Comparison of ENCODE assay signal across 15 mouse cellular contexts in the genomic region with DNA sequence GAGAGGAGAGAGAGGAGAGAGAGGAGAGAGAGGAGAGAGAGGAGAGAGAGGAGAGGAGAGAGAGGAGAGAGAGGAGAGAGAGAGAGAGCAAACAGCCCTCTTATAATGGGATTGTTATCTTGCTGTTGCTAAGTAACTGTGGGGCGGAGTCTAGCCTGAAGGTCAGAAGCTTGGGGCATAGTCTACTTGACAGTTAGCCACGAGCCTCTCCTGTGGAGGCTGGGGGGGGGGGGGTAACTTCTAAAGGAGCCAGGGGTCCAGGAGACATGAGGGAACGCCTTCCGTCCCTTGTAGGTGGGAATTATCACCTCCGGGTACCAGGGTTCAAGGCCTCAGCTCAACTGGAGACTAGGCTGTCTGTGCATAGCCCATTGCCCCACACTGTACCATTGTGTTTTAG. TPM values are rescaled to one million over a fixed set of nuclear protein-coding genes. Genes with fewer than 3 reads are reported as not detected.
A peak's percentile ranks its signal among the peaks of the same experiment; 100 is the strongest.
DNase-seq lines count a peak whose midpoint lies in the region; ATAC-seq and TF ChIP-seq lines count a peak whose summit lies in the region.
"Had no signal": no experiment of that assay in that cellular context is flagged by ENCODE, and none has a peak within 500 bp of the region (broad histone marks: within the 10 kb centered on the region; RNA-seq: fewer than 3 reads in every experiment).

No protein-coding gene starts in this region.

- no peaks in the 10 kb centered on the region for H3K36me3 ChIP-seq in testis, adult 2 months (ENCODE audit: control insufficient read depth, insufficient read depth, low read length)
- H3K36me3 ChIP-seq in liver, adult 2 months (ENCODE audit: control insufficient read depth, insufficient read depth, low read length): no peaks in the 10 kb centered on the region
- H3K36me3 ChIP-seq in embryonic facial prominence, embryonic 10.5 days (replicated peaks): no peaks in the 10 kb centered on the region
- no peaks in the 10 kb centered on the region for H3K36me3 ChIP-seq in heart, embryonic 12.5 days
- H3K36me3 ChIP-seq: hindbrain, embryonic 13.5 days; liver, embryonic 15.5 days had no signal

- H3K27me3 ChIP-seq in testis, adult 2 months (ENCODE audit: control insufficient read depth, insufficient read depth, low read length): no peaks in the 10 kb centered on the region
- no peaks in the 10 kb centered on the region for H3K27me3 ChIP-seq in liver, adult 2 months (ENCODE audit: control insufficient read depth, insufficient read depth, low read length)
- peaks cover 4% of the 10 kb centered on the region; the same call in 1 of the 2 replicates for H3K27me3 ChIP-seq in embryonic facial prominence, embryonic 10.5 days (replicated peaks; ENCODE audit: low read depth, poor library complexity, severe bottlenecking)
- no peaks in the 10 kb centered on the region for H3K27me3 ChIP-seq in heart, embryonic 12.5 days (replicated peaks)
- H3K27me3 ChIP-seq: liver, embryonic 15.5 days had no signal

- H3K4me3 ChIP-seq in testis, adult 2 months (ENCODE audit: control insufficient read depth, low read depth, low read length): peak overlapping the region; percentile 88
- H3K4me3 ChIP-seq in liver, adult 2 months (ENCODE audit: insufficient read depth, low read depth, low read length): no peak overlapping the region
- no peak overlapping the region for H3K4me3 ChIP-seq in embryonic facial prominence, embryonic 10.5 days
- H3K4me3 ChIP-seq in heart, embryonic 12.5 days: no peak overlapping the region
- H3K4me3 ChIP-seq: erythroblast, embryonic 14.5 days; hindbrain, embryonic 13.5 days; liver, embryonic 15.5 days had no signal

- peaks cover 4% of the 10 kb centered on the region for H3K4me1 ChIP-seq in testis, adult 2 months (ENCODE audit: control insufficient read depth, insufficient read depth, low read length)
- H3K4me1 ChIP-seq in liver, adult 2 months (ENCODE audit: control insufficient read depth, insufficient read depth, low read length): peaks cover 12% of the 10 kb centered on the region
- H3K4me1 ChIP-seq in embryonic facial prominence, embryonic 10.5 days: peaks cover 13% of the 10 kb centered on the region
- peaks cover 8% of the 10 kb centered on the region; the same call in 1 of the 2 replicates for H3K4me1 ChIP-seq in heart, embryonic 12.5 days (replicated peaks)

- H3K79me2 ChIP-seq in liver, adult 2 months (ENCODE audit: control insufficient read depth, insufficient read depth, low read length): peaks cover 1% of the 10 kb centered on the region; the same call in 1 of the 2 replicates

- peak; percentile 45 for DNase-seq in embryo, embryonic 10 days (ENCODE audit: low spot score)
- no peak for DNase-seq in embryo, embryonic 9.5 days (ENCODE audit: extremely low spot score)
- DNase-seq in testis, postnatal 10 days (ENCODE audit: low spot score): no peak
- DNase-seq in liver, adult 2 months (ENCODE audit: extremely low read depth, low read depth, low spot score): peak; percentile 87
- DNase-seq in left cerebral cortex, adult 9 months (ENCODE audit: low spot score in 2 of 2): no peak
- no peak for DNase-seq in embryonic facial prominence, embryonic 10.5 days (ENCODE audit: low spot score)
- DNase-seq: B cell, adult 2 months; midbrain, embryonic 14.5 days; right cerebral cortex, adult 18-20 months had no signal

- H3K9me3 ChIP-seq in embryonic facial prominence, embryonic 10.5 days: no peaks in the 10 kb centered on the region
- H3K9me3 ChIP-seq in heart, embryonic 12.5 days (replicated peaks): peaks cover 7% of the 10 kb centered on the region
- H3K9me3 ChIP-seq: hindbrain, embryonic 13.5 days; liver, embryonic 15.5 days had no signal

- peak overlapping the region; percentile 94 for H3K27ac ChIP-seq in testis, adult 2 months (ENCODE audit: control insufficient read depth, insufficient read depth, low read depth, low read length)
- peak overlapping the region; percentile 69 for H3K27ac ChIP-seq in liver, adult 2 months (replicated peaks; ENCODE audit: insufficient read depth, low read depth, low read length)
- H3K27ac ChIP-seq in embryonic facial prominence, embryonic 10.5 days (replicated peaks): no peak overlapping the region
- no peak overlapping the region for H3K27ac ChIP-seq in heart, embryonic 12.5 days (ENCODE audit: poor library complexity, severe bottlenecking)
- H3K27ac ChIP-seq: hindbrain, embryonic 13.5 days; liver, embryonic 15.5 days had no signal

- WGBS in liver, adult 2 months: 22% methylated on average over 5 of the region's 5 CpGs
- 56% methylated on average over 5 of the region's 5 CpGs for WGBS in embryonic facial prominence, embryonic 10.5 days
- 38% methylated on average over 5 of the region's 5 CpGs for WGBS in heart, embryonic 12.5 days

- no peak overlapping the region for H3K9ac ChIP-seq in liver, adult 2 months (ENCODE audit: low read depth, low read length)
- no peak overlapping the region for H3K9ac ChIP-seq in heart, embryonic 12.5 days
- H3K9ac ChIP-seq: hindbrain, embryonic 13.5 days; liver, embryonic 15.5 days had no signal

- no peak for TF ChIP-seq CTCF in testis, adult 2 months (IDR thresholded peaks at IDR 0.05; ENCODE audit: control insufficient read depth, insufficient read depth, insufficient replicate concordance, low read depth, low read length)
- TF ChIP-seq CTCF in liver, adult 2 months (IDR thresholded peaks at IDR 0.05; ENCODE audit: low read depth, low read length): no peak

- no peak overlapping the region for H3K4me2 ChIP-seq in heart, embryonic 12.5 days
- H3K4me2 ChIP-seq: hindbrain, embryonic 13.5 days; liver, embryonic 15.5 days had no signal

- TF ChIP-seq POLR2A in testis, adult 2 months (IDR thresholded peaks at IDR 0.05; ENCODE audit: control insufficient read depth, low read depth, low read length): no peak; the same call in 1 of the 2 replicates
- TF ChIP-seq POLR2A in liver, adult 2 months (IDR thresholded peaks at IDR 0.05; ENCODE audit: extremely low read depth, insufficient read depth, low read length): no peak

- no peak for ATAC-seq in heart, embryonic 12.5 days (ENCODE audit: insufficient number of reproducible peaks, low FRiP score)

RNA-seq across cellular contexts. Expression of gene 4921524J17Rik, which starts 3.1 kb away (rescaled TPM):
- 10.3 and 12.4 TPM in 2 replicates for polyA plus RNA-seq in testis, adult 2 months (2012; rRNA removed)
- 6.2 and 8.6 TPM in 2 replicates for total RNA-seq in liver, adult 2 months (2014; rRNA removed)
- 2.9 TPM in 2 replicates for polyA plus RNA-seq in liver, adult 2 months (2012; rRNA removed)
- 43.3 and 44.4 TPM in 2 replicates for polyA plus RNA-seq in embryonic facial prominence, embryonic 10.5 days (2016; fragmentation: Nextera tagmentation; extraction: Ambion mirVana)
- polyA plus RNA-seq in heart, embryonic 12.5 days (2016; fragmentation: Nextera tagmentation; extraction: Ambion mirVana): 69.5 and 73.4 TPM in 2 replicates

RNA-seq across cellular contexts. Expression of gene Mylk3, which starts 49.6 kb away (rescaled TPM):
- 1.3 and 1.5 TPM in 2 replicates for polyA plus RNA-seq in testis, adult 2 months (2012; rRNA removed)
- 0.34 and 0.55 TPM in 2 replicates for total RNA-seq in liver, adult 2 months (2014; rRNA removed)
- polyA plus RNA-seq in liver, adult 2 months (2012; rRNA removed): 0.20 and 0.39 TPM in 2 replicates
- 2.6 TPM in 2 replicates for polyA plus RNA-seq in embryonic facial prominence, embryonic 10.5 days (2016; fragmentation: Nextera tagmentation; extraction: Ambion mirVana)
- polyA plus RNA-seq in heart, embryonic 12.5 days (2016; fragmentation: Nextera tagmentation; extraction: Ambion mirVana): 211 and 224 TPM in 2 replicates

RNA-seq across cellular contexts. Expression of gene Gpt2, which starts 56.6 kb away (rescaled TPM):
- polyA plus RNA-seq in testis, adult 2 months (2012; rRNA removed): 12.7 and 15.6 TPM in 2 replicates
- total RNA-seq in liver, adult 2 months (2014; rRNA removed): 345 and 351 TPM in 2 replicates
- polyA plus RNA-seq in liver, adult 2 months (2012; rRNA removed): 135 and 180 TPM in 2 replicates
- polyA plus RNA-seq in embryonic facial prominence, embryonic 10.5 days (2016; fragmentation: Nextera tagmentation; extraction: Ambion mirVana): 47.8 and 48.7 TPM in 2 replicates
- 10.3 and 11.7 TPM in 2 replicates for polyA plus RNA-seq in heart, embryonic 12.5 days (2016; fragmentation: Nextera tagmentation; extraction: Ambion mirVana)
- polyA plus RNA-seq: erythroblast, embryonic 14.5 days; G1E had no signal

Comparison
In these comparisons a context has a peak if more than half of its experiments do, and no peak if none do; other contexts are left out.
1. DNase-seq: peak in embryo, embryonic 10 days (single experiment) and liver, adult 2 months (single experiment); none in embryo, embryonic 9.5 days (single experiment), testis, postnatal 10 days (single experiment), left cerebral cortex, adult 9 months (0 of 2) and embryonic facial prominence, embryonic 10.5 days (single experiment).
2. H3K27ac ChIP-seq: peak in testis, adult 2 months (single experiment) and liver, adult 2 months (single experiment); none in embryonic facial prominence, embryonic 10.5 days (single experiment) and heart, embryonic 12.5 days (single experiment).
3. RNA of gene Mylk3, which starts 49.6 kb away (polyA plus RNA-seq): 211 to 224 TPM in heart, embryonic 12.5 days; 2.6 TPM in embryonic facial prominence, embryonic 10.5 days, 1.3 to 1.5 TPM in testis, adult 2 months and 0.20 to 0.39 TPM in liver, adult 2 months; every median in the first group is over 10 times any median in the second.